Mouse (Mus musculus): ENCODE measurements around the gene Acvr1b. TPM values are rescaled to one million over a fixed set of nuclear protein-coding genes. Genes with fewer than 3 reads are reported as not detected.

Acvr1b gene
- total RNA-seq (2023), result 40.1 TPM

GRCm38 (mm10) chr15:101173421-101174211 lies at the start of gene Acvr1b:
Gene Acvr1b (plus strand): TSS chr15:101174067.

GRCm38 (mm10) chr15:101128181-101129089 lies 45.4 kb upstream of the Acvr1b start, which contains the start of gene Acvrl1:
Gene Acvrl1 (plus strand): TSS chr15:101128522.

GRCm38 (mm10) chr15:101224006-101224906 lies 50.4 kb downstream of the Acvr1b start, which contains the start of gene Grasp:
Gene Grasp (plus strand): TSS chr15:101224188.

GRCm38 (mm10) chr15:101253886-101254795 lies 80.3 kb downstream of the Acvr1b start, which contains the start of gene Nr4a1:
Gene Nr4a1 (plus strand): TSS chr15:101254269.

Other genes starting within 250 kb of the Acvr1b start
- not detected for gene Gm47841, start 126.7 kb upstream of the Acvr1b start, total RNA-seq (2023)
- not detected for gene Fignl2, start 95.5 kb upstream of the Acvr1b start, total RNA-seq (2023)
- gene Ankrd33, start 58.3 kb upstream of the Acvr1b start, total RNA-seq (2023), result not detected
- 30.5 TPM for gene Acvrl1, start 45.5 kb upstream of the Acvr1b start, total RNA-seq (2023)
- gene Grasp, start 50.1 kb downstream of the Acvr1b start, total RNA-seq (2023), result 7.3 TPM
- gene Nr4a1, start 80.2 kb downstream of the Acvr1b start, total RNA-seq (2023), result 312 TPM
- gene Atg101, start 110.2 kb downstream of the Acvr1b start, total RNA-seq (2023), result 70.4 TPM
- gene 6030408B16Rik, start 119.1 kb downstream of the Acvr1b start, total RNA-seq (2023), result 0.71 TPM
- 0.30 TPM for gene Krt80, start 196.1 kb downstream of the Acvr1b start, total RNA-seq (2023)
- gene Krt7, start 237.0 kb downstream of the Acvr1b start, total RNA-seq (2023), result 1.1 TPM

Measured in CD4-positive naive resting alpha-beta T cell, adult 57 days (primary cell).